In genomic region chr5:19981518-19981917, GRCm38 (mm10) we compare ENCODE assay signal across 24 mouse cellular contexts.
DNase-seq lines count a peak whose midpoint lies in the region; ATAC-seq and TF ChIP-seq lines count a peak whose summit lies in the region.
"Had no signal": no experiment of that assay in that cellular context is flagged by ENCODE, and none has a peak within 500 bp of the region (broad histone marks: within the 10 kb centered on the region; RNA-seq: fewer than 3 reads in every experiment).

No protein-coding gene starts in this region.

- no peak for TF ChIP-seq EP300 in stomach, postnatal 0 days (optimal IDR thresholded peaks at IDR 0.05)

- no peak for TF ChIP-seq CTCF in hindbrain, postnatal 0 days (IDR thresholded peaks at IDR 0.05; ENCODE audit: low read depth)
- no peak for TF ChIP-seq CTCF in brain, embryonic 14.5 days (IDR thresholded peaks at IDR 0.05; ENCODE audit: borderline replicate concordance, extremely low read depth, insufficient read depth, insufficient read length)
- TF ChIP-seq CTCF in forebrain, postnatal 0 days (IDR thresholded peaks at IDR 0.05; ENCODE audit: low read depth): no peak
- TF ChIP-seq CTCF in stomach, postnatal 0 days (IDR thresholded peaks at IDR 0.05; ENCODE audit: low read depth): no peak

- no peak for TF ChIP-seq POLR2A in brain, embryonic 14.5 days (IDR thresholded peaks at IDR 0.05; ENCODE audit: borderline replicate concordance, extremely low read depth, insufficient read depth, insufficient read length, poor library complexity, severe bottlenecking)

- DNase-seq in hindbrain, embryonic 11.5 days (ENCODE audit: low spot score): no peak
- no peak for DNase-seq in hindbrain, postnatal 0 days (ENCODE audit: low spot score)
- DNase-seq in brain, embryonic 14.5 days (ENCODE audit: low read depth): peak; percentile 29
- DNase-seq in forebrain, postnatal 0 days: peak; percentile 10
- no peak for DNase-seq in ovary, adult 18-20 months (ENCODE audit: low spot score)
- no peak for DNase-seq in spleen, adult 12 weeks (ENCODE audit: low spot score)
- no peak for DNase-seq in stomach, postnatal 0 days (ENCODE audit: low spot score)
- DNase-seq: adrenal gland, adult 8-10 months; cerebellum, adult 9-10 months; gastrocnemius, postnatal 14 days; heart, postnatal 4 days; kidney, adult 9 months; kidney, postnatal 25 days; liver, embryonic 13.5 days; lung, embryonic 14.5 days; lung, postnatal 4 days; thymus, postnatal 36 days had no signal

- H3K9me3 ChIP-seq in hindbrain, embryonic 11.5 days (ENCODE audit: control insufficient read depth, low read length): no peaks in the 10 kb centered on the region
- no peaks in the 10 kb centered on the region for H3K9me3 ChIP-seq in hindbrain, postnatal 0 days (ENCODE audit: low read length)
- no peaks in the 10 kb centered on the region for H3K9me3 ChIP-seq in forebrain, postnatal 0 days (ENCODE audit: low read length)
- no peaks in the 10 kb centered on the region for H3K9me3 ChIP-seq in midbrain, embryonic 16.5 days (replicated peaks; ENCODE audit: control insufficient read depth, low read length, poor library complexity, severe bottlenecking)
- H3K9me3 ChIP-seq in stomach, postnatal 0 days (ENCODE audit: control insufficient read depth, low read length): no peaks in the 10 kb centered on the region
- H3K9me3 ChIP-seq: embryonic facial prominence, embryonic 13.5 days; heart, embryonic 15.5 days; intestine, embryonic 15.5 days; limb, embryonic 13.5 days; liver, embryonic 13.5 days had no signal

- 83% methylated on average over 6 of the region's 6 CpGs for WGBS in hindbrain, embryonic 11.5 days
- WGBS in hindbrain, postnatal 0 days: 62% methylated on average over 6 of the region's 6 CpGs
- WGBS in forebrain, postnatal 0 days: 47% methylated on average over 6 of the region's 6 CpGs
- 22% methylated on average over 6 of the region's 6 CpGs for WGBS in midbrain, embryonic 16.5 days
- 91% methylated on average over 6 of the region's 6 CpGs for WGBS in stomach, postnatal 0 days

- H3K27ac ChIP-seq in hindbrain, embryonic 11.5 days (ENCODE audit: low read depth, low read length): no peak overlapping the region
- H3K27ac ChIP-seq in hindbrain, postnatal 0 days: no peak overlapping the region
- 0 out of 2 replicates have a peak overlapping the region, but pooled peaks have one; percentile 0 for H3K27ac ChIP-seq in forebrain, postnatal 0 days (ENCODE audit: low read depth, low read length)
- no peak overlapping the region for H3K27ac ChIP-seq in midbrain, embryonic 16.5 days (ENCODE audit: low read length)
- H3K27ac ChIP-seq in stomach, postnatal 0 days (replicated peaks): no peak overlapping the region
- H3K27ac ChIP-seq: embryonic facial prominence, embryonic 13.5 days; heart, embryonic 15.5 days; intestine, embryonic 15.5 days; limb, embryonic 13.5 days; liver, embryonic 13.5 days had no signal

- H3K9ac ChIP-seq in hindbrain, embryonic 11.5 days (ENCODE audit: low read depth, low read length): no peak overlapping the region
- H3K9ac ChIP-seq in hindbrain, postnatal 0 days (replicated peaks; ENCODE audit: low read length): no peak overlapping the region
- no peak overlapping the region for H3K9ac ChIP-seq in forebrain, postnatal 0 days
- no peak overlapping the region for H3K9ac ChIP-seq in midbrain, embryonic 16.5 days (ENCODE audit: low read depth, low read length)
- no peak overlapping the region for H3K9ac ChIP-seq in stomach, postnatal 0 days (ENCODE audit: low read length)
- H3K9ac ChIP-seq: embryonic facial prominence, embryonic 13.5 days; heart, embryonic 15.5 days; intestine, embryonic 15.5 days; limb, embryonic 13.5 days; liver, embryonic 13.5 days; lung, embryonic 14.5 days had no signal

- H3K4me1 ChIP-seq in hindbrain, embryonic 11.5 days (replicated peaks; ENCODE audit: control insufficient read depth, insufficient read depth, low read length): no peaks in the 10 kb centered on the region
- no peaks in the 10 kb centered on the region for H3K4me1 ChIP-seq in hindbrain, postnatal 0 days (ENCODE audit: insufficient read depth, low read length)
- H3K4me1 ChIP-seq in forebrain, postnatal 0 days (ENCODE audit: insufficient read depth): peaks cover 9% of the 10 kb centered on the region; the same call in 1 of the 2 replicates
- peaks cover 21% of the 10 kb centered on the region for H3K4me1 ChIP-seq in midbrain, embryonic 16.5 days (ENCODE audit: control insufficient read depth, insufficient read depth, low read length)
- H3K4me1 ChIP-seq in stomach, postnatal 0 days (replicated peaks; ENCODE audit: control insufficient read depth, insufficient read depth): no peaks in the 10 kb centered on the region
- H3K4me1 ChIP-seq: embryonic facial prominence, embryonic 13.5 days; heart, embryonic 15.5 days; intestine, embryonic 15.5 days; limb, embryonic 13.5 days; liver, embryonic 13.5 days had no signal

- H3K36me3 ChIP-seq in hindbrain, embryonic 11.5 days (ENCODE audit: control insufficient read depth, insufficient read depth, low read length): no peaks in the 10 kb centered on the region
- H3K36me3 ChIP-seq in hindbrain, postnatal 0 days (ENCODE audit: insufficient read depth, low read length): no peaks in the 10 kb centered on the region
- H3K36me3 ChIP-seq in forebrain, postnatal 0 days (ENCODE audit: insufficient read depth): no peaks in the 10 kb centered on the region
- H3K36me3 ChIP-seq in midbrain, embryonic 16.5 days (ENCODE audit: control insufficient read depth, insufficient read depth, low read length): no peaks in the 10 kb centered on the region
- no peaks in the 10 kb centered on the region for H3K36me3 ChIP-seq in stomach, postnatal 0 days (ENCODE audit: control insufficient read depth, insufficient read depth, low read length)
- H3K36me3 ChIP-seq: embryonic facial prominence, embryonic 13.5 days; heart, embryonic 15.5 days; intestine, embryonic 15.5 days; limb, embryonic 13.5 days; liver, embryonic 13.5 days had no signal

- no peak overlapping the region for H3K4me3 ChIP-seq in hindbrain, embryonic 11.5 days (ENCODE audit: low read depth, low read length)
- H3K4me3 ChIP-seq in hindbrain, postnatal 0 days (ENCODE audit: low read length): no peak overlapping the region
- no peak overlapping the region for H3K4me3 ChIP-seq in forebrain, postnatal 0 days (ENCODE audit: low read depth, low read length)
- no peak overlapping the region for H3K4me3 ChIP-seq in midbrain, embryonic 16.5 days (ENCODE audit: low read depth, low read length)
- no peak overlapping the region for H3K4me3 ChIP-seq in stomach, postnatal 0 days (ENCODE audit: low read depth, low read length)
- H3K4me3 ChIP-seq: embryonic facial prominence, embryonic 13.5 days; heart, embryonic 15.5 days; intestine, embryonic 15.5 days; limb, embryonic 13.5 days; liver, embryonic 13.5 days had no signal

- H3K4me2 ChIP-seq in hindbrain, embryonic 11.5 days (replicated peaks; ENCODE audit: low read depth, low read length): no peak overlapping the region
- no peak overlapping the region for H3K4me2 ChIP-seq in hindbrain, postnatal 0 days (ENCODE audit: low read depth, low read length)
- H3K4me2 ChIP-seq in forebrain, postnatal 0 days (ENCODE audit: low read depth): no peak overlapping the region
- no peak overlapping the region for H3K4me2 ChIP-seq in midbrain, embryonic 16.5 days (ENCODE audit: low read length)
- H3K4me2 ChIP-seq in stomach, postnatal 0 days (replicated peaks; ENCODE audit: low read depth): no peak overlapping the region
- H3K4me2 ChIP-seq: embryonic facial prominence, embryonic 13.5 days; heart, embryonic 15.5 days; intestine, embryonic 15.5 days; limb, embryonic 13.5 days; liver, embryonic 13.5 days; lung, embryonic 14.5 days had no signal

- no peaks in the 10 kb centered on the region for H3K27me3 ChIP-seq in hindbrain, embryonic 11.5 days (ENCODE audit: control insufficient read depth, insufficient read depth, low read length)
- no peaks in the 10 kb centered on the region for H3K27me3 ChIP-seq in hindbrain, postnatal 0 days (ENCODE audit: insufficient read depth, low read length)
- no peaks in the 10 kb centered on the region for H3K27me3 ChIP-seq in forebrain, postnatal 0 days (ENCODE audit: insufficient read depth, low read length)
- H3K27me3 ChIP-seq in midbrain, embryonic 16.5 days (ENCODE audit: control insufficient read depth, insufficient read depth, low read depth, low read length): no peaks in the 10 kb centered on the region
- no peaks in the 10 kb centered on the region for H3K27me3 ChIP-seq in stomach, postnatal 0 days (ENCODE audit: control insufficient read depth, insufficient read depth, low read length)
- H3K27me3 ChIP-seq: embryonic facial prominence, embryonic 13.5 days; heart, embryonic 15.5 days; intestine, embryonic 15.5 days; limb, embryonic 13.5 days; liver, embryonic 13.5 days; Patski had no signal

- peak; percentile 62; the same call in 1 of the 2 replicates for ATAC-seq in hindbrain, embryonic 11.5 days (ENCODE audit: low FRiP score)
- ATAC-seq in hindbrain, postnatal 0 days: no peak
- peak; percentile 8; the same call in 1 of the 2 replicates for ATAC-seq in forebrain, postnatal 0 days
- 0 out of 2 replicates have a peak, but pooled peaks have one; percentile 39 for ATAC-seq in midbrain, embryonic 16.5 days
- ATAC-seq in stomach, postnatal 0 days (ENCODE audit: low FRiP score, low TSS enrichment): no peak
- ATAC-seq: CD4-positive, CD25-positive, alpha-beta regulatory T cell, adult 4 months; intestine, embryonic 15.5 days; Patski had no signal

Comparison
In these comparisons a context has a peak if more than half of its experiments do, and no peak if none do; other contexts are left out.
1. ATAC-seq: peak in hindbrain, embryonic 11.5 days (single experiment), forebrain, postnatal 0 days (single experiment) and midbrain, embryonic 16.5 days (single experiment); none in hindbrain, postnatal 0 days (single experiment) and stomach, postnatal 0 days (single experiment).
2. DNase-seq: peak in brain, embryonic 14.5 days (single experiment) and forebrain, postnatal 0 days (single experiment); none in hindbrain, embryonic 11.5 days (single experiment), hindbrain, postnatal 0 days (single experiment), ovary, adult 18-20 months (single experiment), spleen, adult 12 weeks (single experiment) and stomach, postnatal 0 days (single experiment).